Mouse (Mus musculus): ENCODE measurements around the gene Tmem170b. TPM values are rescaled to one million over a fixed set of nuclear protein-coding genes. Genes with fewer than 3 reads are reported as not detected.

The Tmem170b gene
- 12.0 and 14.5 TPM in 2 replicates for polyA plus RNA-seq (2016; fragmentation: Nextera tagmentation; extraction: Ambion mirVana)

DNA sequence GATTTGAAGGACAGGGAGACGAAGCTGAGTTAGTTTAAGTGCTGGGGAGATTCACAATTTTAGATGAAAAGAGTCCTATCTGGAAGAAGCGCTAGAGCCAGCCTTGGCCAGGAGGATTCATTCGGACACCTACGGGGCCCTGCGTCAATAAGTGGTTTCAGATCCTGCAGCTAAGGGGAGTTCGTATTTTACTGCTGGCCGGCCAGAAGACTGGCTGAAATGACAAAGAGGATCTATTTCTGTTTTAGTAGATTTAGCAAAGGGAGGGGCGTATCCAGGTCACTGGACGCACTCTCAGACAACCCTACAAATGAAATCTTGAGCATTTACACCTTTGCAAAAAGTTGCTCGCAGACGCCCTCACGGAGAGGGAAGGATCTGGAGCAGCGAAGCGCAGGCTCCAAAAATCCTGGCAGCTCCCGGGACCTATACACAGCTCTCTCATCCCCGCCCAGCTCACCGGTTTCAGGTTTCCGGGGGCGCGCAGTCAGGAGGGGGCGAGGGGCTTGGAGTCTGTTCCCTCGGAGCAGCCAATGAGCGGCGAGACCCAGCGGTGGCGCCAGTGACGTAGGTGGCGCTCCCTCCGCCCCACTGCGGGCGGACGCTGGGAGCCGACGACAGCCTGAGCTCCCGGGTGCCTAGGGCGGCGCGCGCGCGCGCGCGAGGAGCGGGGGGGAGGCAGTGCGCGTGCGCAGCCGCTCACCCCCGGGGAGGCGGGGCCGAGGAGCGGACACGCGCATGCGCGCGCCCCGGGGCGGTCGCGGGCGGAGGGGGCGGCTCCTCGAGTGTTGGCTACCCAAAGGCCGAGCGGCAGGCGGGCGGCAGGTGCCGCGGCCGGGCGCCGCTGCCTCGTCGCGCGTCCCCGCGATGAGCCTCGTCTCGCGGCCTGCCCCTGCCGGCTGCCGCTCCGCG, at the start of gene Tmem170b:
TSS of gene Tmem170b (plus strand) at position 809 of the 912 bp plus-strand sequence.
- no peaks in the 10 kb centered on the region for H3K36me3 ChIP-seq
- no peaks in the 10 kb centered on the region for H3K9me3 ChIP-seq
- WGBS, result under 1% methylated on average over 83 of the region's 87 CpGs
- peak; percentile 99 for DNase-seq (ENCODE audit: low spot score)
- H3K27ac ChIP-seq, result peak within 1 kb of the TSS; percentile 97
- H3K4me3 ChIP-seq, result peak within 1 kb of the TSS; percentile 93
- H3K4me1 ChIP-seq (replicated peaks), result peaks cover 18% of the 10 kb centered on the region
- peaks cover 6% of the 10 kb centered on the region; the same call in 1 of the 2 replicates for H3K27me3 ChIP-seq (ENCODE audit: insufficient read depth, poor library complexity, severe bottlenecking)

DNA sequence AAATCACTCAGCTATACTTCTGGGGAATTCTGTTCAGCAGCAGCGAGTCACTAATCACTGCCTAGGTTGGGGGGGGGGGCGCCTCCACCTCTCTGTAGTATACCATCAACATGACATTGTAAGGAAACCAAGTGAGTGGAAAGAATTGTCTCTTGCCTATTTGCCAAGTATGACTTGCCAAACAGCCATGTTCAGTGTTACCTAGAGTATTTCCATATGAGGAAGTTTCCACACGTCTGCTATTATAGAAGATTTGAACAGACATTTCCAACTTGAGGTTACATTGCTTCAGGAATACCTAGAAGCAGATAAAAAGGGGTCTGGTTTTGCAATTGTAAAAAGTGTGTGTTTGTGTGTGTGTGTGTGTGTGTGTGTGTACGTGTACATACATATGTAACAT, 44.7 kb upstream of the Tmem170b start:
- 87% methylated on average over 4 of the region's 4 CpGs for whole genome bisulfite sequencing
- Histone ChIP-seq H3K9me3 (no peaks in the 10 kb centered on the region), H3K27ac (no peak overlapping the region), H3K27me3 (ENCODE audit: insufficient read depth, poor library complexity, severe bottlenecking) (no peaks in the 10 kb centered on the region), H3K4me1 (replicated peaks) (no peaks in the 10 kb centered on the region), H3K4me3 (no peak overlapping the region), H3K36me3 (no peaks in the 10 kb centered on the region)
- DNase-seq (ENCODE audit: low spot score), result no peak

GRCm38 (mm10) chr13:41568421-41568820, 37.3 kb upstream of the Tmem170b start:
- Histone ChIP-seq H3K4me1 (replicated peaks) (peaks cover 8% of the 10 kb centered on the region; the same call in 1 of the 2 replicates), H3K9me3 (no peaks in the 10 kb centered on the region), H3K36me3 (no peaks in the 10 kb centered on the region), H3K4me3 (no peak overlapping the region), H3K27ac (no peak overlapping the region), H3K27me3 (ENCODE audit: insufficient read depth, poor library complexity, severe bottlenecking) (peaks cover 2% of the 10 kb centered on the region; the same call in 1 of the 2 replicates)
- no peak for DNase-seq (ENCODE audit: low spot score)
- WGBS, result 76% methylated on average over 3 of the region's 3 CpGs

GRCm38 (mm10) chr13:41568926-41569325, 36.8 kb upstream of the Tmem170b start:
- no peak for DNase-seq (ENCODE audit: low spot score)
- WGBS, result 89% methylated on average over 8 of the region's 8 CpGs
- Histone ChIP-seq H3K36me3 (no peaks in the 10 kb centered on the region), H3K27me3 (ENCODE audit: insufficient read depth, poor library complexity, severe bottlenecking) (peaks cover 2% of the 10 kb centered on the region; the same call in 1 of the 2 replicates), H3K27ac (no peak overlapping the region), H3K4me3 (no peak overlapping the region), H3K4me1 (replicated peaks) (peaks cover 8% of the 10 kb centered on the region; the same call in 1 of the 2 replicates), H3K9me3 (no peaks in the 10 kb centered on the region)

- no peaks in the 10 kb centered on the region for H3K9me3 ChIP-seq
- H3K4me1 ChIP-seq (replicated peaks), result peaks cover 8% of the 10 kb centered on the region; the same call in 1 of the 2 replicates
- no peak overlapping the region for H3K4me3 ChIP-seq
- H3K36me3 ChIP-seq, result no peaks in the 10 kb centered on the region
- H3K27me3 ChIP-seq (ENCODE audit: insufficient read depth, poor library complexity, severe bottlenecking), result peaks cover 2% of the 10 kb centered on the region; the same call in 1 of the 2 replicates
- no peak for DNase-seq (ENCODE audit: low spot score)
- WGBS, result 83% methylated on average over 3 of the region's 3 CpGs
- H3K27ac ChIP-seq, result no peak overlapping the region
These were observed 35.9 kb upstream of the Tmem170b start for GRCm38 (mm10) chr13:41569776-41570175.

GRCm38 (mm10) chr13:41571368-41572350, 34.0 kb upstream of the Tmem170b start:
- Histone ChIP-seq H3K27me3 (ENCODE audit: insufficient read depth, poor library complexity, severe bottlenecking) (peaks cover 2% of the 10 kb centered on the region; the same call in 1 of the 2 replicates), H3K27ac (no peak overlapping the region), H3K36me3 (no peaks in the 10 kb centered on the region), H3K9me3 (0 out of 2 replicates have a peak, but pooled peaks cover under 1% of the 10 kb centered on the region), H3K4me3 (no peak overlapping the region), H3K4me1 (replicated peaks) (peaks cover 8% of the 10 kb centered on the region; the same call in 1 of the 2 replicates)
- DNase-seq (ENCODE audit: low spot score), result peak; percentile 68
- WGBS, result 39% methylated on average over 13 of the region's 13 CpGs

DNA sequence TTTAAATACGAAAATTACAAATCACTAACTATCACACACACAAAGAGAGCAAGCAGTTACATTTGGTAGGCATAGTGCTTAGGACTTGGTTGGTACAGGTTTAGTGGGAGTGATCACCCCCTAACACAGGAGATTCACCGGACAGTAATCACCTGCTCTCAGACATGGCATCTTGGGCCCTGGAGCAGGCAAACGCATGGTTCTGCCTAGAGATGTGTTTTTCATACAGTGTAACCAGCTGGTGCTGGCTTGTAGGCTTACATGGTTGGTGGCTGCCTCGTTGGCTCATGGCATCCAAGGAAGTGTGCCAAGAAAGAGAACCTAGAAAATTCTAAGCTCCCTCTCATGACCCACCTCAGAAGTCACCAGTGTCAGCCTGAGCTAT, 33.4 kb upstream of the Tmem170b start:
- DNase-seq (ENCODE audit: low spot score), result no peak
- Histone ChIP-seq H3K4me1 (replicated peaks) (peaks cover 8% of the 10 kb centered on the region; the same call in 1 of the 2 replicates), H3K27me3 (ENCODE audit: insufficient read depth, poor library complexity, severe bottlenecking) (peaks cover 2% of the 10 kb centered on the region; the same call in 1 of the 2 replicates), H3K4me3 (no peak overlapping the region), H3K27ac (no peak overlapping the region), H3K36me3 (no peaks in the 10 kb centered on the region), H3K9me3 (peaks cover 5% of the 10 kb centered on the region; the same call in 1 of the 2 replicates)
- WGBS, result 48% methylated on average over 4 of the region's 4 CpGs

DNA sequence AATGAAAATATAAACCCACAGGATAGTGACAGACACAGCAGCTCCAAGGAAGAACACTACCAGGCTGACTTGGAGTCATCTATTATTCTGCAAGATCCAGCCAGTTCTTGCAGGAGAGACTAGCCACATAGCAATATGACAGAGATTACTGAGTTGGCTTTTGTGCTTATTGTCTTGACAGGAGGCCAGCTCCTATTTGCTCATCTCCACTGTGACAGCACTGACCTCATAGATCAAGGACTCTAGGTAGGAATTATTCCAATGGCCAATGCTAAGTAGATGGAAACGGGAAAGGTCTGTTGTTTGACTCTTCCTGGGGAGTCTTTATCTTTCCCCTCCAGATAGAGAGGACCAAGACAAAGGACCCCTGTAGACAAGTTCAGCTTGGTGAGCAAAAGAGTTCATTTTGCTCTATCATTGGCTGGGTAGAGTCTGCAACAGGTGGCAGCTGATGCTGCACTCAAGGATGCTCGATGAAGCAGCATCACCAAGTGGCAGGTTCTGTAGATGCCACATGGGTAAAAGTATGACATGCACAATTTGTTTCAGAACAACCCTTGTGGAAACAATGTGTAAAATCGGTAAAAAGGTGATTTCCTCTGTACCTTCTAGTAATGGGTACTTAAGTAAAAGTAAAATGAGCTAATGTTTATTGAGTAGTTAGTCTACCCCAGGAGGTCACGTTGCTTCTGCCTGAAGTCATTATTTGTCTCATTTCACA, 32.4 kb upstream of the Tmem170b start:
- Histone ChIP-seq H3K4me1 (replicated peaks) (peaks cover 8% of the 10 kb centered on the region; the same call in 1 of the 2 replicates), H3K27ac (no peak overlapping the region), H3K27me3 (ENCODE audit: insufficient read depth, poor library complexity, severe bottlenecking) (peaks cover 2% of the 10 kb centered on the region; the same call in 1 of the 2 replicates), H3K4me3 (no peak overlapping the region), H3K9me3 (peaks cover 5% of the 10 kb centered on the region; the same call in 1 of the 2 replicates), H3K36me3 (no peaks in the 10 kb centered on the region)
- DNase-seq (ENCODE audit: low spot score), result no peak
- WGBS, result 47% methylated on average over 4 of the region's 4 CpGs

GRCm38 (mm10) chr13:41581058-41581457, 24.6 kb upstream of the Tmem170b start:
- WGBS, result 91% methylated on average over 4 of the region's 4 CpGs

GRCm38 (mm10) chr13:41583666-41584357, 21.9 kb upstream of the Tmem170b start:
- Histone ChIP-seq H3K36me3 (no peaks in the 10 kb centered on the region), H3K27me3 (ENCODE audit: insufficient read depth, poor library complexity, severe bottlenecking) (no peaks in the 10 kb centered on the region), H3K4me1 (replicated peaks) (no peaks in the 10 kb centered on the region), H3K27ac (no peak overlapping the region), H3K4me3 (no peak overlapping the region), H3K9me3 (no peaks in the 10 kb centered on the region)
- WGBS, result 89% methylated on average over 7 of the region's 7 CpGs
- no peak for DNase-seq (ENCODE audit: low spot score)

More at GRCm38 (mm10) chr13:41581058-41581457, 24.6 kb upstream of the Tmem170b start:
- Histone ChIP-seq H3K9me3 (peaks cover 5% of the 10 kb centered on the region; the same call in 1 of the 2 replicates), H3K36me3 (no peaks in the 10 kb centered on the region), H3K27ac (no peak overlapping the region), H3K4me1 (replicated peaks) (no peaks in the 10 kb centered on the region), H3K27me3 (ENCODE audit: insufficient read depth, poor library complexity, severe bottlenecking) (no peaks in the 10 kb centered on the region), H3K4me3 (no peak overlapping the region)
- no peak for DNase-seq (ENCODE audit: low spot score)

DNA sequence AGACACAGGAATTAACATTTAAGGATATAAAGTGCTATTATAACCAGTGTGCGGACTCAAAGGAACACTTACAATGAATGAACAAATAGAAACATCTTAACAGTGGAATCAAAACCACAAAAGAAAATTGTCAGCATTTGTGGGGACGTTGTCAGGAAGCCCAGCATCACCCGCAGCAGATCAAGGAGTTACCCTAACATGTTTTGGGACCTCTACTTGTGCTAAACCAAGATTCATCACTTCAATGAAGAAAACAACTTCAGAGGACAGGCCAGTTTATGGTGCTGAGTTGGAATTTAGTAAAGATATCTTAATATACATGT, 21.4 kb upstream of the Tmem170b start:
- H3K4me1 ChIP-seq (replicated peaks), result no peaks in the 10 kb centered on the region
- WGBS, result 91% methylated on average over 3 of the region's 3 CpGs
- H3K9me3 ChIP-seq, result no peaks in the 10 kb centered on the region
- no peaks in the 10 kb centered on the region for H3K27me3 ChIP-seq (ENCODE audit: insufficient read depth, poor library complexity, severe bottlenecking)
- H3K4me3 ChIP-seq, result no peak overlapping the region
- no peaks in the 10 kb centered on the region for H3K36me3 ChIP-seq
- no peak for DNase-seq (ENCODE audit: low spot score)
- H3K27ac ChIP-seq, result no peak overlapping the region
